Mouse (Mus musculus) intestine, postnatal 0 days (tissue): ENCODE measurements around the gene Tmem208. TPM values are rescaled to one million over a fixed set of nuclear protein-coding genes. Genes with fewer than 3 reads are reported as not detected.

Experiments
- ATAC-seq: fragments of 200-750 bp; cut with Nextera tagmentation; 2 replicates; pipeline ENCODE4 v1.8.0; 2017; ENCODE audit warnings: mild to moderate bottlenecking, moderate TSS enrichment, moderate library complexity
- H3K27ac ChIP-seq: fragments of 300-500 bp; sonication (generic); 2 replicates; pipeline ENCODE4 v1.5.1; 2014; ENCODE audit warnings: mild to moderate bottlenecking, low read depth, low read length, moderate library complexity
- H3K27me3 ChIP-seq: fragments of 300-500 bp; sonication (generic); replicated peaks from 2 replicates; pipeline ENCODE4 v1.6.1; 2014; ENCODE audit warnings: low read length, mixed read lengths; ENCODE audit not compliant: control insufficient read depth, insufficient read depth
- H3K36me3 ChIP-seq: fragments of 300-500 bp; sonication (generic); 2 replicates; pipeline ENCODE4 v1.6.1; 2014; ENCODE audit warnings: mild to moderate bottlenecking, moderate library complexity; ENCODE audit not compliant: control insufficient read depth, insufficient read depth
- H3K4me1 ChIP-seq: fragments of 300-500 bp; sonication (generic); replicated peaks from 2 replicates; pipeline ENCODE4 v1.6.1; 2014; ENCODE audit warnings: antibody characterized with exemption, low read length, mixed read lengths; ENCODE audit not compliant: control insufficient read depth, insufficient read depth
- H3K4me2 ChIP-seq: fragments of 300-500 bp; sonication (generic); replicated peaks from 2 replicates; pipeline ENCODE4 v1.6.1; 2014; ENCODE audit warnings: low read depth, mild to moderate bottlenecking, moderate library complexity
- H3K4me3 ChIP-seq: fragments of 300-500 bp; sonication (generic); 2 replicates; pipeline ENCODE4 v1.5.1; 2014; ENCODE audit warnings: low read depth, low read length
- H3K9ac ChIP-seq: fragments of 300-500 bp; sonication (generic); 2 replicates; pipeline ENCODE4 v1.6.1; 2014; ENCODE audit warnings: mild to moderate bottlenecking, low read depth, low read length
- H3K9me3 ChIP-seq: fragments of 300-500 bp; sonication (generic); 2 replicates; pipeline ENCODE4 v1.6.1; 2016; ENCODE audit warnings: mixed run types; ENCODE audit not compliant: control insufficient read depth
- CTCF ChIP-seq: sonication (generic); IDR thresholded peaks from 2 replicates; pipeline ENCODE4 v1.5.1; 2016; ENCODE audit warnings: low read depth, mild to moderate bottlenecking, control low read depth, antibody characterized with exemption, moderate library complexity
- WGBS: fragments of 180-500 bp; shearing (Covaris S2); extraction: QIAGEN DNeasy Blood & Tissue Kit; methylation state at CpG from one replicate; pipeline ENCODE4 v1.1.7; 2014; 5-methylcytosine and 5-hydroxymethylcytosine counted together
- polyA plus RNA-seq: library from polyadenylated mRNA; unstranded; fragments of >200 nt; fragmentation: Nextera tagmentation; extraction: Ambion mirVana; gene quantifications from 2 replicates; pipeline ENCODE4 v1.2.1, GENCODE M21; 2015

Tmem208 gene
- polyA plus RNA-seq, 1 experiment from 2014 or later: 184 TPM

DNA sequence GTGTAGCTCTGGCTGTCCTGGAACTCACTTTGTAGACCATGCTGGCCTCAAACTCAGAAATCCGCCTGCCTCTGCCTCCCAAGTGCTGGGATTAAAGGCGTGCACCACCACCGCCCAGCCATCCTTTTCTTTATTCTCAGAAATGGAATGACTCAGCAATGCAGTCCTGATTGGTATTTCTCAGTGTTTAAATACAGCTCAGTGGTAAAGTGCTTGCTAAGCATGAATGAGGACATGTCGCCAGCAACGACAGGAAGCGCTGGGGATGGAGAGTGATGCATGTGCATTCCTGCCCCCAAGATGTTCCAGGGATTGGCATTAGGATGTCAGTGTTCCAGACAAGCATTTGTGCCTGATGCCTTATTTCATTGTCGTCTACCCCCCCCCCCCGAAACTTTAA lies 22.8 kb upstream of the Tmem208 start:
- ATAC-seq: no peak
- WGBS: 68% methylated on average over 8 of the region's 8 CpGs
- no peak overlapping the region for H3K4me3 ChIP-seq
- H3K9me3 ChIP-seq: no peaks in the 10 kb centered on the region
- H3K4me1 ChIP-seq: peaks cover 6% of the 10 kb centered on the region; the same call in 1 of the 2 replicates
- H3K9ac ChIP-seq: no peak overlapping the region
- H3K36me3 ChIP-seq: peaks cover 51% of the 10 kb centered on the region
- no peak for TF ChIP-seq CTCF
- H3K27ac ChIP-seq: no peak overlapping the region
- H3K4me2 ChIP-seq: no peak overlapping the region
- H3K27me3 ChIP-seq: no peaks in the 10 kb centered on the region

DNA sequence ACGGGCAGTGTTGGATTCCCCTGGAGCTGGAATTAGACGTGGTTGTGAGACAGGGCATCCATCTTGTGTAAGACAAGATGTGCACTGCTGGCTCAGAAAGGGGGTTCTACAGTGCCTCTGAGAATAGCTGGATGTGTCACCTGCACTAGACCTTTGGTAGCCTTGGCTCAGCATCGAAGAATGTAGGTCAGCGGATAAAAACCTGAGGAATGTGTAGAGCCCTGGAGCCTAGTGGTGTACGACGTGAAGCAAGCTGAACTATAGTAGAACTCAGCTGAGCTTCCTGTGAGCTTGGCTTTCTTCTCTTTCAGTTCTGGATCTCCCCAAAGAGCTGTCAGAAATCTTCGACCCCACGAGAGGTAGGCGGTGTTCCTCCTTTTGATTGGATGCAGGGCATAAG lies 22.3 kb upstream of the Tmem208 start:
- no peak overlapping the region for H3K9ac ChIP-seq
- H3K27ac ChIP-seq: peak overlapping the region; percentile 41; the same call in 1 of the 2 replicates
- H3K27me3 ChIP-seq: no peaks in the 10 kb centered on the region
- H3K4me1 ChIP-seq: peaks cover 4% of the 10 kb centered on the region; the same call in 1 of the 2 replicates
- peaks cover 56% of the 10 kb centered on the region for H3K36me3 ChIP-seq
- H3K4me2 ChIP-seq: no peak overlapping the region
- no peaks in the 10 kb centered on the region for H3K9me3 ChIP-seq
- no peak for ATAC-seq
- H3K4me3 ChIP-seq: no peak overlapping the region
- WGBS: 73% methylated on average over 9 of the region's 9 CpGs
- no peak for TF ChIP-seq CTCF

DNA sequence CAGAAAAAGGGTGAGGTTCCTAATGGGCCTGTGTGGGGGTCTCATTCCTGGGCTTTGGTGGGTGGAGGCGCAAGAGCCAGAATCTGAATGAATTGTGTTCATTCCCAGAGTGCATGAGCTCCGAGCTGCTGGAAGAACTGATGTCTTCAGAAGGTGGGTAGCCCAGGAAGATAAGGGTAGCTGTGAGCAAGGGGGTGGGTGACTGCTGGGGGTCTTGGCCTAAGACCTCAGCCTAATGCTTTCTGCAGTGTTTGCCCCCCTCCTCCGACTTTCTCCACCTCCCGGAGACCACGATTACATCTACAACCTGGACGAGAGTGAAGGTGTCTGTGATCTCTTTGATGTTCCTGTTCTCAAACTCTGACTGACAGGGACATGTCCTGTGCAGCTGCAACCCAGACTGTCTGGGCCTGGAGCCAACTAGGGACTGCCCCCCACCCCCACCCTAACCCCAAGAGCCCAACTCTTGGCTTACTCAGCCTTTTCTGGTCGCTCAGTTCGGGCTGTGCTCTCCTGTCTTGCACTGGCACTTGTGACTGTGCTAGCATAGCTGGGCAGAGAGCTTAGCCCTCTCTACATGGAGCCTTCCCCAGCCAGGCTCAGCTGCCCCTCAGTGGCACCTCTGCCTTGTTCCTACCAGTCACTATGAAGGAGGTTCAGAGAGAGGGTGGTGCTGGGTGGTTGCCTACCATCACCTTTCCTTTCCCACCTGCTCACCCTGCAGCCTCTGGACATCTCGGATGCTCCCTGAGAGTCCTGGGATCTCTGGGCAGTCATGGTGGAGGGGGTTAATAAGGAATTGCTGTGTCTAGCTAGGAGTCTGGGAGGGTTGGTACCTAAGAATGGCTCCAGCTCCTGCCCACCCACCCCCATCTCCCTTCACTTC lies 21.6 kb upstream of the Tmem208 start:
- H3K9ac ChIP-seq: 0 out of 2 replicates have a peak overlapping the region, but pooled peaks have one; percentile 65
- WGBS: 53% methylated on average over 9 of the region's 9 CpGs
- no peak for ATAC-seq
- peaks cover 62% of the 10 kb centered on the region for H3K36me3 ChIP-seq
- H3K4me2 ChIP-seq: no peak overlapping the region; the same call in 1 of the 2 replicates
- peaks cover 4% of the 10 kb centered on the region; the same call in 1 of the 2 replicates for H3K4me1 ChIP-seq
- H3K9me3 ChIP-seq: no peaks in the 10 kb centered on the region
- H3K4me3 ChIP-seq: no peak overlapping the region
- H3K27ac ChIP-seq: peak overlapping the region; percentile 68
- no peaks in the 10 kb centered on the region for H3K27me3 ChIP-seq
- no peak for TF ChIP-seq CTCF

- peak; percentile 32 for TF ChIP-seq CTCF
- Histone ChIP-seq H3K4me1 (peaks cover 4% of the 10 kb centered on the region; the same call in 1 of the 2 replicates), H3K36me3 (peaks cover 65% of the 10 kb centered on the region), H3K9ac (peak within 1 kb of the TSS; percentile 65), H3K27ac (peak within 1 kb of the TSS; percentile 91), H3K4me3 (peak within 1 kb of the TSS; percentile 46), H3K9me3 (no peaks in the 10 kb centered on the region), H3K4me2 (peak within 1 kb of the TSS; percentile 82), H3K27me3 (no peaks in the 10 kb centered on the region)
- ATAC-seq: peak; percentile 96
- WGBS: 3% methylated on average over 29 of the region's 30 CpGs
Observed at GRCm38 (mm10) chr8:105305211-105306145, 20.7 kb upstream of the Tmem208 start, which contains the start of gene Elmo3. Elmo3 (plus strand) TSS chr8:105305601.

GRCm38 (mm10) chr8:105306146-105306691 lies 19.9 kb upstream of the Tmem208 start:
- H3K9me3 ChIP-seq: no peaks in the 10 kb centered on the region
- TF ChIP-seq CTCF: peak; percentile 26
- peaks cover 4% of the 10 kb centered on the region; the same call in 1 of the 2 replicates for H3K4me1 ChIP-seq
- peak overlapping the region; percentile 91; the same call in 1 of the 2 replicates for H3K27ac ChIP-seq
- WGBS: 22% methylated on average over 5 of the region's 5 CpGs
- no peak for ATAC-seq
- H3K4me2 ChIP-seq: peak overlapping the region; percentile 82
- H3K9ac ChIP-seq: peak overlapping the region; percentile 65
- H3K4me3 ChIP-seq: peak overlapping the region; percentile 46
- no peaks in the 10 kb centered on the region for H3K27me3 ChIP-seq
- H3K36me3 ChIP-seq: peaks cover 62% of the 10 kb centered on the region
